21 mouse cellular contexts compared by ENCODE assay signal in genomic region chr9:75098937-75099336, GRCm38 (mm10). TPM values are rescaled to one million over a fixed set of nuclear protein-coding genes. Genes with fewer than 3 reads are reported as not detected.
A peak's percentile ranks its signal among the peaks of the same experiment; 100 is the strongest.
DNase-seq lines count a peak whose midpoint lies in the region; TF ChIP-seq lines count a peak whose summit lies in the region.
"Had no signal": no experiment of that assay in that cellular context is flagged by ENCODE, and none has a peak within 500 bp of the region (broad histone marks: within the 10 kb centered on the region; RNA-seq: fewer than 3 reads in every experiment).

No protein-coding gene starts in this region.

- H3K4me1 ChIP-seq in CH12.LX (ENCODE audit: control insufficient read depth in 1 of 2, insufficient read depth in 2 of 2) = peaks cover 12 to 79% of the 10 kb centered on the region in 2 experiments; a peak in 3 of 4 replicates
- H3K4me1 ChIP-seq in cortical plate, adult 2 months (ENCODE audit: control insufficient read depth, insufficient read depth, low read length) = peaks cover 5% of the 10 kb centered on the region

- no peaks in the 10 kb centered on the region for H3K9me3 ChIP-seq in CH12.LX (replicated peaks; ENCODE audit: low read length)
- H3K9me3 ChIP-seq: G1E had no signal

- peak; percentile 40 for DNase-seq in heart, adult 11 months
- no peak for DNase-seq in heart, adult 18-20 months
- DNase-seq in CH12.LX (ENCODE audit: extremely low read depth) = no peak
- DNase-seq in spleen, adult 12 weeks (ENCODE audit: low spot score) = no peak
- DNase-seq in adipocyte (ENCODE audit: low spot score) = no peak
- DNase-seq in thymus, postnatal 14 days = no peak
- DNase-seq: adrenal gland, adult 2 months; adrenal gland, adult 8-10 months; adrenal gland, postnatal 10 days; adrenal gland, postnatal 14 days; adrenal gland, postnatal 25 days; adrenal gland, postnatal 36 days; B cell, adult 2 months; cerebellum, adult 11 months; cerebellum, adult 11-12 months; cerebellum, adult 18-20 months; cerebellum, adult 2 months had no signal

- dilution Hi-C loops in CH12.LX (cut with MboI; ENCODE audit: extremely low pct_ligation_motif_present, extremely low pct_unique_long_range_greater_than_20kb, low sequenced_read_pairs) = no loop called here

- H3K4me3 ChIP-seq in CH12.LX (replicated peaks in 1 of 3; ENCODE audit: low read depth in 2 of 3, low read length in 2 of 3, poor library complexity in 1 of 3) = peak overlapping the region in 1 of 3 experiments; percentile 27
- H3K4me3 ChIP-seq in cortical plate, adult 2 months (ENCODE audit: insufficient read depth, low read length) = no peak overlapping the region
- H3K4me3 ChIP-seq in macrophage (ENCODE audit: inconsistent target) = no peak overlapping the region

- H3K36me3 ChIP-seq in CH12.LX (replicated peaks in 1 of 2; ENCODE audit: control insufficient read depth in 1 of 2, insufficient read depth in 1 of 2, low read length in 1 of 2) = peaks cover 0 to 7% of the 10 kb centered on the region in 2 experiments
- H3K36me3 ChIP-seq in macrophage (ENCODE audit: inconsistent target) = no peaks in the 10 kb centered on the region
- H3K36me3 ChIP-seq: G1E had no signal

- in situ Hi-C loops in CH12.LX (cut with MboI; ENCODE audit: low pct_ligation_motif_present, low pct_unique_long_range_greater_than_20kb, low sequenced_read_pairs) = no loop called here

- TF ChIP-seq RAD21 in CH12.LX (IDR thresholded peaks at IDR 0.05; ENCODE audit: low read depth, low read length) = no peak

- H3K4me2 ChIP-seq in CH12.LX (ENCODE audit: insufficient read depth, low read depth, poor library complexity, severe bottlenecking) = peak overlapping the region; percentile 23

- H3K27ac ChIP-seq in CH12.LX (ENCODE audit: insufficient read depth, low read depth) (peak overlapping the region; percentile 68), macrophage (peak overlapping the region; percentile 77; the same call in 1 of the 2 replicates)
- peak overlapping the region; percentile 35; the same call in 1 of the 2 replicates for H3K27ac ChIP-seq in cortical plate, adult 2 months (ENCODE audit: insufficient read depth, low read length)

- H3K79me2 ChIP-seq in CH12.LX (replicated peaks; ENCODE audit: control insufficient read depth, extremely low read depth, insufficient read depth, poor library complexity, severe bottlenecking) = peaks cover 62% of the 10 kb centered on the region
- peaks cover 88% of the 10 kb centered on the region for H3K79me2 ChIP-seq in macrophage (ENCODE audit: inconsistent target)

- H3K9ac ChIP-seq in CH12.LX (ENCODE audit: insufficient read depth, low read depth) = peak overlapping the region; percentile 0

- H3K27me3 ChIP-seq in CH12.LX (replicated peaks) = no peaks in the 10 kb centered on the region
- H3K27me3 ChIP-seq: Patski had no signal

- TF ChIP-seq CTCF in CH12.LX (conservative IDR thresholded peaks at IDR 0.05 in 1 of 2, IDR thresholded peaks at IDR 0.05 in 1 of 2; ENCODE audit: low read depth in 2 of 2, low read length in 2 of 2) = no peak
- TF ChIP-seq CTCF in cortical plate, adult 2 months (IDR thresholded peaks at IDR 0.05; ENCODE audit: extremely low read depth, insufficient read depth, low read length) = no peak

- WGBS in macrophage (ENCODE audit: missing documents) = 96% methylated on average over 9 of the region's 9 CpGs

- no peak for TF ChIP-seq EP300 in CH12.LX (IDR thresholded peaks at IDR 0.05; ENCODE audit: low read length)

- no peak for TF ChIP-seq POLR2A in CH12.LX (IDR thresholded peaks at IDR 0.05; ENCODE audit: low read depth, low read length)
- TF ChIP-seq POLR2A in cortical plate, adult 2 months (IDR thresholded peaks at IDR 0.05; ENCODE audit: extremely low read depth, insufficient read depth, low read length) = no peak

TF ChIP-seq in CH12.LX, 34 proteins besides CTCF, POLR2A, EP300 and RAD21:
- TF ChIP-seq SIN3A (IDR thresholded peaks at IDR 0.05; ENCODE audit: low read length) = peak; percentile 51
- TF ChIP-seq KAT2A (IDR thresholded peaks at IDR 0.05; ENCODE audit: insufficient replicate concordance, low read length) = no peak
- TF ChIP-seq ZMIZ1 (IDR thresholded peaks at IDR 0.05; ENCODE audit: low read depth, low read length) = no peak
- no peak for TF ChIP-seq HCFC1 (IDR thresholded peaks at IDR 0.05; ENCODE audit: low read depth, low read length)
- no peak; the same call in 1 of the 2 replicates for TF ChIP-seq ETS1 (conservative IDR thresholded peaks at IDR 0.05; ENCODE audit: low read depth, low read length)
- TF ChIP-seq NRF1 (IDR thresholded peaks at IDR 0.05; ENCODE audit: low read depth, low read length) = peak; percentile 39; the same call in 1 of the 2 replicates
- TF ChIP-seq BHLHE40 (IDR thresholded peaks at IDR 0.05; ENCODE audit: low read depth, low read length) = peak; percentile 75

RNA-seq across cellular contexts. Expression of gene Myo5a, which starts 28.1 kb away (rescaled TPM):
- 10 to 100 TPM in 1 of 2 experiments, 1 to 10 TPM in 1; 8.7 to 12.2 TPM for total RNA-seq in heart, adult 18-20 months (2021)
- total RNA-seq in CH12.LX (2012; rRNA removed) (66.6 and 67.8 TPM in 2 replicates), CH12.LX (2014; rRNA removed) (55.0 and 65.7 TPM in 2 replicates)
- polyA plus RNA-seq in CH12.LX (2012; ENCODE audit: insufficient read length, low read depth) (94.6 and 107 TPM in 2 replicates), macrophage (2018) (290 to 945 TPM (median 467 TPM) in 3 replicates)
- 115 and 116 TPM in 2 replicates for polyA plus RNA-seq in cortical plate, adult 2 months (2012; rRNA removed)
- 1,000 to 10,000 TPM in 14 of 26 experiments, 100 to 1,000 TPM in 12; 274 to 2,515 (median 1,017) TPM for total RNA-seq in macrophage (2018; cell fraction: chromatin; rRNA removed)
- 100 to 1,000 TPM; 215 to 918 (median 488) TPM for total RNA-seq in macrophage (2018; cell fraction: cytosol; rRNA removed)
- total RNA-seq in macrophage (2018; cell fraction: nucleus; rRNA removed) = 1,000 to 10,000 TPM in 7 of 26 experiments, 100 to 1,000 TPM in 19; 243 to 1,634 (median 599) TPM
